Mouse (Mus musculus): Measurements from ENCODE around the gene Gse1.

DNA sequence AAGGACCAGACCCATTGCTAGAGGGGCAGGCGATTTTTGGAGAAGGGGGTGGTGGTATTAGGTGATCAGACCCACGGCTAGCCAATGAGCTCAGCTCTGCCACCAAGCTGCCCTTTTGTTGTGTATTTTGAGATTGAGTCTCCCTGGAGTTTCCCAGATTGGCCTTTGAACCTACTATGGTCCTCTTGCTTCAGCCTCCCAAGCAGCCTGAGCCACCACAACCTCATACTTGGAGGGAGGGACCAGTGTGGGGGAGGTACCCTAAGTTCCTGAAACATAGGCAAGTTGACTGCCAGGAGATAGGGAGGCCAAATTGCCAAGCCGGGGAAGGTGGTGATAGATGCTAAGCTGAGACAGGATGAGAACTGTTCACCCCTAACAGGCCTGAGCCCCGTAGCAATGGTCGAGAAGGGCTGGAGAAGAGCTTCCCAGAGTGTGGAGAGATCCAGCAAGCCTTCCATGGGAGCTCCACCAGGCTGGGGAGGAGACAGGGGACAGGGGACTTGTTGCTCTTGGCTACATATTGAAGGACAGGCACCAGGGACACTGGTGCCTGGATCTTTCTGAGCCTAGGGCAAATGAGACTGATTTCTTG is 282.7 kb downstream of the Gse1 start:
- TF ChIP-seq POLR2A (IDR thresholded peaks at IDR 0.05; ENCODE audit: control insufficient read depth in 1 of 2, insufficient read depth in 1 of 2, low read depth in 1 of 2, low read length in 2 of 2, poor library complexity in 1 of 2) (no peak; a peak in 1 of 4 replicates), CTCF (IDR thresholded peaks at IDR 0.05 in 2 of 3, conservative IDR thresholded peaks at IDR 0.05 in 1 of 3; ENCODE audit: control insufficient read depth in 1 of 3, insufficient read depth in 1 of 3, low read depth in 2 of 3, low read length in 3 of 3, poor library complexity in 1 of 3, severe bottlenecking in 1 of 3) (no peak)

Data from MEL (cell line).